Mouse (Mus musculus) spleen, postnatal 36 days (tissue): ENCODE data around the gene Kcne4.
"Not testable (repeated sequence)": the region's sequence is repeated elsewhere in the genome, so short reads cannot be mapped to it uniquely, and the experiment has no call there.

Experiments
- DNase-seq, 2 experiments: peaks; one replicate each; pipeline ENCODE4 v3.0.0; 2022; ENCODE audit warnings: low spot score in 2 of 2, mixed read lengths in 1 of 2

Gene Kcne4

DNA sequence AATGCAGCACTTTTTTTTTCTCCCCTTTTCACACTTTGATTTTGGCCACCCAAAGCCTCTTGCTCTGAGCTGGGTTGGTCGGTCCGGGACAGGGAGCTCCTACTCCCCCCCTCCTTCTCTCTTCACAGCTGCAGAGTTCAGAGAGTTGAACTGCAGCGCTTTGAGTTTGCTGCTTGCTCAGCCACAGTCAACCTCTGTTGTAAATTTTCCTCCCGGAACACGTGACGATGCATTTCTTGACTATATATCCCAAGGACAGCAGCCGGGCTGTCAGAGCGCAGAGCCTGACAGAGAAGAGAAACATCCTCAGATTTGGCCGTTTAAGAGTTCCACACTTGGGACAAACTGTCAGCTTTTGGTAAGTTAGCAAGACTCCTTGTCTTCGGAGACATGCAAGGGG, at the start of gene Kcne4:
Gene Kcne4 (plus strand): TSS at position 120 of the 400 bp plus-strand sequence.
- no peak for DNase-seq

DNA sequence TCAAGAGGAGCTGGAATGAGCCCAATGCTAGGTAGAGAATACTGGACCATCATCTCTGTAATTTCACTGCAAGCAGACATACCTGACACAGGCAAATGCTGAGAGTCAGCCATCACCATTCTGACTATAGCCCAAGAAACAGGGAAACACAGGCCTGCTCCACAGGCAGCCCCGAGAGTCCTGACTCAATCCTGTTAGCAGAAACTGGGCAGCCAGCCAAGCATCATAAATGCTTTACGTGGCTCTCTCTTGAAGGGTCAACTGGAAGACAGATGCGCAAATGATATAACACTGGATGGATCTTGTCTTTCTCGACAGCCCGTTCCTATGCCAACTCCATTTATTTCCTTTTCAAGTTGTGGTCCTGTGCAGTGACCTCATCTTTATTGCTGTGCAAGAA, 34.7 kb upstream of the Kcne4 start:
- DNase-seq, result no peak

DNA sequence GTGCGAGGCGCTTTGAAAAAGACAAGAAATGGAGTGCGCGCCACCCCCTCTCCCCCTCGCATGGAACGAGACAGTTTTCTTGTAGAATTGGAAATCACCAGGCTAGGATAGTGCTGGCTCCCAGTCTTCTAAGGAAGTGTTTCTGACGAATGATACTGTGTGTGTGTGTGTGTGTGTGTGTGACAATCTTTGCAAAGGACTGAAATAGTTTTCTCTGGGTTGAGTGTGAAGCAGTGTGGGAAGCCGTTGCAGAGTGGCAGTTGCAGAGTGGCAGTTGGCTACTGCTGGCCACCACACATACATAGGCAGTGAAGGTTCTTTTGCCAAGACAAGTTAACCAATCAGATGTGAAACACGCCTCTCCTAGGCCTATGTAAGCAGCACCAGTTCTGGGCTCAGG, 31.6 kb upstream of the Kcne4 start:
- not testable (repeated sequence) for DNase-seq

DNA sequence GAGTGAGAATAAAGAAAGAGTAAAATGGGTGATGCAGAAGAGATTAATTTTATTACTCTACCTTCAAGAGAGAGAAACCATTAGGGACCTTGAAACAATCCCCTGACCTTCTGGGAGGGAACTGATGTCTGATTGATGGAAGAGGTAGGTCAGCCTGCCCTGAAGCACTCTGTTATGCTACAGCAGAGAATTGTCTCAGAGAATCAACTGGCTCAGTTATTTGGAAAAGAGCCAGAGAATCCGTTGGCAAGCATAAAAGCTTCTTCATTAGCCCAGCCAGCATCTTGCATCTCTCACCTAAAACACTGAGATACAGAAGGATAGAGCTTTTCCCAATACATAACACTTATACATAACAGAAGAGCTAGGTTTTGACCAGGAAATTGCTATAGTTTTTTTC, 26.8 kb upstream of the Kcne4 start:
- no peak for DNase-seq

DNA sequence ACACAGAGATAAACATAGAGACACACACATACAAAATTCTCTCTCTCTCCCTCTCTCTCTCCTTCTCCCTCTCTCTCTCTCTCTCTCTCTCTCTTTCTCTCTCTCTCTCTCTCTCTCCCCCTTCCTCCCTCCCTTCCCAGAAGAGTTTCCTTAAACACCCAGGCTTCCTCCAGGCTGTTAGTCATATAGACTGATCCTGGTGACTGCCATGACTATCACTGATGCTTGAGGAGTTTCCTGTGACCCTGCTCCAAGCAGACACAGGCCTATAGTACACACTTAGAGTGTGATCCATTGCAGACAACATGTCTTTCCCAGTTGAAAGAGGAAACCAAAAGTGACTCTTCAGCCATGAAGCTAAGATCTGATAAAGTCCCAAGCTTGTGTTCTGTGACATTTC, 9.1 kb upstream of the Kcne4 start:
- no peak for DNase-seq

DNA sequence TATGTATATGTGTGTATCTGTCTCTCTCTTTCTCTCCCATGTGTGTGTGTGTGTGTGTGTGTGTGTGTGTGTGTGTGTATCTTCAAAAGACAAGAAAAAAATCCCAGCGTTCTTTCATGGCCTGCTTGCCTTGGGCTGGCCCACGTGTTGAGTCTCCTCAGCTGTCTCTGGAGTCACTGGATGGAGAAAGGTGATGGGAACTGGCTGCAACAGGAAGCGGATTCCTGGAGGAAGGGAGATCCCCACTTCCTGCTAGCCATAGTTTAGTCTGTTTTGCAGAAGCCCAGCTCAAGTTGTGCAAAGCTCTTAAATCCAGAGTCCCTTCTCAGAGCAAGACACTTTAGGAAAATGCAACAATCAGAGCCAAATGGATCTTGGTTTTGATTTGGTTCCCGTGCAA, 6.7 kb upstream of the Kcne4 start:
- no peak for DNase-seq

DNA sequence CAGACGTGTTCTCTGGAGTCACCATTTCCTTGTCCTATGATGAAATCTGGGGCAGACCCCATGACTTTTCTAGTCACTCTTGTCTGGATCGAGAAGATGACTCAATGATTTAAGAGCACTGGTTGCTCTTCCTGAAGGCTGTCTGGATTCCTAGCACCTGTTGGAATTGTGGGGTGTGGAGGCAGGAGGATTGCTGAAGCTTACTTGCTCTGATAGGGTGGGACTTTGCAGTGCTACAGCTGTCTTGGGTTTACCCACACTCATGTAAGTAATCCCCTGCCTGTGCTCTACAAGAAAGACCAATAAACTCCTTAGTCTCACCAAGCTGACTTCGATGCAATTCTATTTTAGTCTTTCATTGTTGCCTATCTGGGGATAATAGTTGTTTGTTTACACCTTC, 5.7 kb upstream of the Kcne4 start:
- DNase-seq, result no peak

DNA sequence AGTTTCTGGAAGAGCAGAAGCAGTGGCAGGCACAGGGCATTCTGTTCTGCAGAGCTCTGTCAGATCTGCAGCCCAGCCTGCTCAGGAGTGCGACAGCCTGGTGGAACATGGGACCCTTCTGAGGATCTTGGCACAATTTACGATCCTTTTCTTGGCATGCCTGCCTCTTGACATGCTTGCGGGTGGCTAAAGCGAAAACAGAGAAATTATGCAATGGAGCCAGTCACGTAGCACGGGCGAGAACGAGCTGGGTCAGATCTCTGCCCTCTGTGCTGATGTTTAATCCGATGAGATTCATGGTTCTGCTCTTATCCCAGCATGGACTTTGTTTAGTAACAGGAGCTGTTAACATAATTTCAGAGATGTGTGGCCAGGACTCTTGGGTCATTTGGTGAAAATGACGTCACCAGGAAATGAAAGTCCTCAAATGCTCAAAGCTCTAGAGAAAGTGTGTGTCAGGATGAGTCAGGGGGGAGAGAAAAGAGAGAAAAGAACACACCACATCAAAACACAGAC, 4.5 kb upstream of the Kcne4 start:
- no peak for DNase-seq

DNA sequence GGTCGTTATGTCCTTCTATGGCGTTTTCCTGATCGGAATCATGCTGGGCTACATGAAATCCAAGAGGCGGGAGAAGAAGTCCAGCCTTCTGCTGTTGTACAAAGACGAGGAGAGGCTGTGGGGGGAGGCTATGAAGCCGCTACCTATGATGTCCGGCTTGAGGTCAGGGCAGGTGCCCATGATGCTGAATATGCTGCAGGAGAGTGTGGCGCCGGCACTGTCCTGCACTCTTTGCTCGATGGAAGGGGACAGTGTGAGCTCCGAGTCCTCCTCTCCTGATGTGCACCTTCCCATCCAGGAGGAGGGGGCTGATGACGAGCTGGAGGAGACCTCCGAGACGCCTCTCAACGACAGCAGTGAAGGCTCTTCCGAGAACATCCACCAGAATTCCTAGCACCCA, 1.2 kb downstream of the Kcne4 start:
- DNase-seq, result no peak

DNA sequence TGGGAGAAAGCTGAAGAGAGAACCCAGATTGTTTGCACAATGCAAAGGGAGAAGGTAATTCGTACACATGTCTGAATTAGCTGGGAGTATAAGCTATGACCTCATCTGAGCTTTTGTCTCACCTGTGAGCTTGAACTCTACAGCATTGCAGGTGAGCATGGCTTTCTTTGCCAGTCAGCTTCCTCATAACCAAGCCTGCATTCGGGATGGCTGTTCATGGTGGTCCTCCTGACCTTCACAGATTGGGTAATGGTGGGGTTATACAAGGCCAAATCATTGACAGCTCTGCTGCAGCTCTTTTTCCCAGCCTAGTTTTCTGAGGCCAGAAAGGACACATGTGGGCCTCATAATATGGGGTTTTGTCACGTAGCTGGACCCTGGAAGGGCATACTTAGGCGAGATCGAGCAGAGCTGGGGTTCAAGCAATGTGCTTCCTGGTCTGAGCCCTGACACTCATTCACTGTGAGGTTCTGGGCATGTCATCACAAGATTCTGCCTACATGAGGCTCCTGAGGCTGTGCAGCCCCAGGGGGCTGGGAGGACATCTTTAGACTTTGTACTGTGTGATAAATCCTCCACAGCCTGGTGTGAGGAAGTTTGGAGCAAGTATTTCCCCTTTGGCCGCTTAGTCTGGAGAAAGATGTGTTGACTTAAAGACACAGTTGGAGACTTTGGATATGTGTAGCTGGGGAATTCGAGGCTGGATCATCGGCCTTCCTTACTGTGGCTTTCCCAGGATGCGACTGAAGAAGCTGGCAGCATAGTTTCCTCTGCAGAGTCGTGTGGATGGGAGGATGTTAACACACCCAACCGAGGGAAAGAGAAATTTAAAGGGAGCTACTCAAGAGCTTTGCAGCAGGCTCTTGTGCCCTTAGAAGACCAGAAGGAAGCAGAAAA, 2.3 kb downstream of the Kcne4 start:
- DNase-seq, result no peak

DNA sequence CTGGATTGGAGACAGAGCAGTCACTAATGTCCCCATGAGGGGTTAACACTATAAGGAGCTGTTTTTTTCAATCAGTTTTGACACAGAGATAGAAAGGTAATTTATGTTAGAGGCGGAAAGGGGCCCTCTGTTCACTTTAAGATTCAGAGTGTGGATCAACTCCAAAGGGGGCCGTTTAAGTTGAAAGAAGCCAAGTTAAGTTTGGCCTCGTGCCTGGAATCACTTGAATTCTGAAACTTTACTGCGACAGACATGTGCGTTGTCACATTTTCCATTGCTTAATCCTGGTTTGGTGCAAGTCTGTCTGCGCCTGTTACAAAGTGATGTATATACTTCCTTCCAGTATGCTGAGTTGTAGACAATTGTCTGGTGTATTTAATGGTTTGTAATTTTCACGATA, 3.0 kb downstream of the Kcne4 start:
- no peak for DNase-seq

DNA sequence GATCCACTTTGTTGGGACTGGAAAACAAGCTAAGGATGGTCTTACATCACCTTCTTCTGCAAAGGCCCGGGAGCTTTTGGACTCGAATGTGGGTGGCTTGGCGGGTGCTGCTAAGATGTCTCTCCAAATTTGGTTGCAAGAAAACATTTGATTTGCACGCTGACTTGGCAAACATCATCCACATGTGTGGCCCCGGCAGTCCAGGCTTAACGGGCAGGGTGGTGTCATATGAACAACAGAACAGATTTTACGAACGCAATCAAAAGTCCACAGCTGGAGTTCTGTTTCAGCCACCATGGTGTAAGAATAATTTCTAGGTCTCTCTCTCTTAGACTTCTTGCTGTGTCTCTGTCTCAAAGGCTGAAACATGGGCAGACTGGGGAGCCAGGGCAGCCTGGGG, 3.6 kb downstream of the Kcne4 start:
- no peak for DNase-seq

DNA sequence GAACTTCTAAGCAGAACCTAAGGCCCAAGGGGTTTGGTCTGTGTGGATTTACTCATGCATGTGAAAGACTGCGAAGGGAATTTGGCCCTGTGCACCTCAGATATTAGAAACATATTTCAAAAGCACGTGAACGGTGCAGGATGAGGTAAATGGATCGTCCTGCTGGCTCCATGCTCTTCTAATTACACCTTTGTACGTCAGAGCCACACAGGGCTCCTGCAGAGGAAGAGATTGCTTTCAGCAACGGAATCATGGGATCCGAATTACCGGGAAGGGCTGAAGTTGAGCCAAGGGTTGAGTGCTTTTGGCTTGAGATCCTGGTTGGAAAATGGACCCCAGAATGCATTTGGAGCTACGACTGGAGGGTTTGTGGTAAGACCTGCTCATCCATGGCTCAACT, 4.6 kb downstream of the Kcne4 start:
- DNase-seq, result no peak

DNA sequence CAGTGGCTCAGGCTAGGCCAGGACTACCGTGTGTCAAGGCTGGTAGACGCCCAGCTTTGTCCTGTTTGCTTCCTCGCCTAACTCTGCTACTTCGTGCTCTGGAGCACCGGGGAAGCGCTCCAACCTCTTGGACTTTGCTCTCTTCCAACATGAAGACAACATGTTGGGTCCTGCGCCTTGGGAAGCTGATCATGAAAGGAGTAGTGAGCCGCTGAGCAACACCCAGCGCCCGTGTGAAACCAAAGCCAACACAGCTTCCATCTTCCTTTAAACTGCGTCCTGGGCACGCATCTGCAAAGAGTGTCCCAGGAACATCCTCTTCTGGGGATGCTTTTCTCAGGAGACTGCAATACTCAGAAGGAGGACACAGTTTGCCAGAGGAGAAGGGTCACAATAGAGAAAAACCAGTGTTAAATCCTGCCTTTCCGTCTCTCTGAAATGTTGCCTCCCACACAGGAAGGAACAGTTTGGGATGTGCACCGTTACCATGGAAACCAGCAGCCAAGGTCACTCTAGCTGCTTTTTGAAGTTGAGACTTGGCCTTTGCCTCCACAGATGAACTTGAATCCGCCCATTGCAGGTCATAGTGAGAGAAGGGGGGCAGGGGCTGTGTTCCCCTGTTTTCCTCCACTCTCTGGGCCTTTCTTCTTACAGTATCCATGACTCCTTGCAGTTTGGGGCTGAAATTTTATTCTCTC, 5.3 kb downstream of the Kcne4 start:
- no peak for DNase-seq

DNA sequence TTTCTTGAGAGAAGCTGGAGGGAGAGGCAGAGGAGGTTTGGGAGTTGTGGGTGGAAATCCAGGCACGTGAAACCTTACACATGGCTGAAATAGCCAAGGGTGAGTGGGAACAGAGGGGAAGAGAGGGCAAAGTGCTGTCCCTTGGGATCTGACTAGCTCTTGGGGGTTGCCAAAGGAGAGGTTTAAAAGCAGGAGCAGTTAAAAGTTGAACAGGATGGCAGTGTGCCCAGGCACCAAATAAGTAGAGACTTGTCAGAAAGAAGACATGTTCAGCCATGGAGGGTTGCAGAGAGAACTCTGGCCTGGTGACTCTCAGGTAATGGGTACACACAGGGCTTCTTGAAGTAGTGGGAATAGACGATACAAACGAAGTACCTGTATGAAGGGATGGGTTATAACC, 8.7 kb downstream of the Kcne4 start:
- DNase-seq, result no peak

DNA sequence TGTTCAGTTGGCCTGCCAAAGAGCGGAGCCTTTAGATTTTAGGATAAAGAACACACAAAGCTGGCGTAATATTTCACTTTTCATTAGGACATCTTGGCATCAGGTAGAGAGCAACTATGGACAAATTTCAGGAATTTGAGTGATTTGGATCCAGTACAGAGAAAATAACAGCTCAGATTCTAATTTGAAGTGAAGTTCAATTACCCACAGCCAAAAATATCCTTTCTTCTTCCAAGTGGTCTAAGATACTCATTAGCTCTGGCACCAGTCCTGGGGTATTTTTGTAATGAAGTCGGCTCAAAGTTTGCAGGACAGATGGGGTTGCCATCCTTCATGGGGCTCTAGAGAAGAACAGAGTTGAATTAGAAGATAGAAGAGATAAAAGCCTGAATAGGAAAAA, 21.9 kb downstream of the Kcne4 start:
- no peak for DNase-seq

DNA sequence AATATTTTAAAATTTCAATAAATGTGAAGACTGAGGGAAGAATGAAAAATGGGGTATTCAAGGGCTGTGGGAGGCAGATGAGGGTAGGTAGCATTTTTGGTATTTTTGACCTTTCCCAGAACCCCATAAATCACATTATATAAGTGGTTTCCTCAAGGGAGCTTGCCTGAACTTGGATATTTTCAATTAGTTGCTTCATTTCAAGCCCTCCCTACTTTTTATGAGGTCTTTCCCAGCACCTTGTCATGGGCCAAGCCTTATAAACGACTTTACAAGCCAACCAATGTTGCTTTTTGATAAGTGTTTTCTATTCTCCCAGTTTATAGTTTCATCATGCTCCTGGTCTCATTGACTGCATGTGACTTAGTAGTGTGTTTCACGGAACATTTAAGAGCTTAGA, 24.2 kb downstream of the Kcne4 start:
- DNase-seq, result no peak

DNA sequence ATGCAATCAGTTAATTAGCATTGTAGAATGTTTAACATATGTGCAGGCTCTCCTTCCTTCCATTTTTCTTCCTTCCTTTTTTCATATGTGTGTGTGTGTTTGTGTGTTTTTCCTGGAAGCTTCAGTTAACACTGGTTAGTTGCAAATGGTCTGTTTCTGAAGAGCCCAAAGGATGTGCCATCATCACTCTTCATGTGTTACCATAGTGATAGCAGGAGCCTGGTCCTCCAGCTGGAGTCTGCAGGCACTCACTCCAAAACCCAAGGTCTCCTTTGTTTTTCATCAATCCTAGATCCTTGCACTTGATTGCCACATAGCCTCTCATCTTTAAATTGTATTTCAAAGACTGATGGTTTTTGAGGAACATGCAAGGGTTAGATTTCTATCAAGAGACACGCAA, 29.1 kb downstream of the Kcne4 start:
- no peak for DNase-seq

DNA sequence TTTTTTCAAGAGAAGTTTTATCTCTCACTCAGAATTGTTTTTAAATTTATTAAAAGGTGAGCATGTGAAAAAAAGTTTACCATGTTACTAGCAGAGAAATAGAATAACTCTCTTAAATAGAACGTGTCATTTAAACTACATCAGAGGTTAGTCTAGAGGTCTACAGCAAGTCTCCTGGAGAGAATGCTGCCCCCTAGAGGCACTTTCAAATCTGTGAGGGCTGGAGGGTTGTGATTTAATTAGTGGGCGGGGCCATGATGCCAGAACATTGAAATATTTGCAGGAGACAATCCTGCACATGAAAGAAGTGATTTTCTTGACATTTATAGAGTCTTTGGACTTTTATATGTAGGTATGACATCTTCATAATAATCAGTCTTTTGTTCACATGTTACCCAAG, 29.9 kb downstream of the Kcne4 start:
- DNase-seq, result no peak

DNA sequence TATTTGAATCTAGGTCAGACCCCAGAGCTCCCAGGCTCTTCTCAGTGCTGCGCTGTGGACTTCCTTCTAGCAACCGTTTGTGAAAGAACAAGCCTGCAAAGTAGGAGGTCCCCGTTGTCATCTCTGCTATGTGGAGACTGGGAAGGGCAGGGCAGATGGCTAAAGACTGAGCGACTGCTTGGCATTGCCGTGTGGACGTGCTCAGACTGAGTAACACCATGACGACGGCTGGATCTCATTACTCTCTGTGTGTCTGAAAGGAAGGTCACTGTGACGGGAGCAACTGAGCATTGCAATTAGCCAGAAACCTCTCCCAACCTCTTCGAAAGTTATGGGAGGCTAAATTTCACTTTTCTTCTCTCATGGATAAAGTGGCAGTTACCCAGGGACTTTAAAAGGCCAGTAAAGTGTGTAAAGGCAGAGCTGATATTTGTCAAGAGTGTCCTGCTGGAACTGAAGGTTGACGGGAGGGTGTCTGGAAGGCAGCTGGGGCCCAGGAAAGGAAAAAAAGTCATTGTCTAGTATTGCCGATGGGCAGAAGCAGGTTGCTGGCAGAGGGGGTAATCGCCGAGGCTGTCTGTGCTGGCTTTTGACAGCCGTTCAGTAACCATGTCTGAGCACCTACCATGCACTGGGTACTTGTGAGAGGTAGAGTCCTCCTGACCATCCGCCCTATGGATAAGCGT, 36.0 kb downstream of the Kcne4 start:
- DNase-seq, result no peak

DNA sequence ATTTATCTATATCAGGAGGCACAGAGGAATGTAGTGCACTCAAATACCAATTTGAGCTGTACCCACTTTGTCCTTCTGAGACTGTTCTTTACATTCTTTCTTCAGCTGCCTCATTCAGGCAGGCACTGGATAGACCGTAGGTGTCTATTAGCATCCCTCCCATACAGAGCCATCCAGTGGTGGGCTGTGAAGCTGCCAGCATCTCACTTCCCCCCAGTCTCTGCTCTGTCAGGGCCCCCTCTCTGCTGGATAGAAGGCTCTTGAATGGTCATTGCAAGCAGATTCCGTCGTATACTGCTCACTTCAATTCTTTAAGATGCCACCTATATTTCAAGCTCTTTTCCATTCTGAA, 36.5 kb downstream of the Kcne4 start:
- DNase-seq, result no peak

DNA sequence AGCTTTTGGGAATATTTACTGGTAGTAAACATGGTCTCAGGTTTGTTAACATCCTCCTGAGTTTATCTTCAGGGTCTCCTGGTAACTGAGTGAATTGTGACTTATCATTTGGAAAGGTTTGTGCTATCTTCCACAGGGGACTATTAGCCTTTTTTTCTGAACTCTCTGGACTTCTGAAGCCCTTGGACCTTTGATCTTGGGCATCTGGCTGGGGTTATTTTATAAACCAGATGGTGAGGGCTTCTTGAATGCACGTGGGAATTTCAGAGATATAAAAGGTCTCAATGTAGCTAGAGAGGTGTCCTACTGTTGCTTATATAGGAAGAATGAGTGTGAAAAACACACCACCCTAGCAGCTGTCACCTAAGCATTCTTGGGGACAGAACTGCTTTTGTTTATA, 37.7 kb downstream of the Kcne4 start:
- DNase-seq, result no peak

DNA sequence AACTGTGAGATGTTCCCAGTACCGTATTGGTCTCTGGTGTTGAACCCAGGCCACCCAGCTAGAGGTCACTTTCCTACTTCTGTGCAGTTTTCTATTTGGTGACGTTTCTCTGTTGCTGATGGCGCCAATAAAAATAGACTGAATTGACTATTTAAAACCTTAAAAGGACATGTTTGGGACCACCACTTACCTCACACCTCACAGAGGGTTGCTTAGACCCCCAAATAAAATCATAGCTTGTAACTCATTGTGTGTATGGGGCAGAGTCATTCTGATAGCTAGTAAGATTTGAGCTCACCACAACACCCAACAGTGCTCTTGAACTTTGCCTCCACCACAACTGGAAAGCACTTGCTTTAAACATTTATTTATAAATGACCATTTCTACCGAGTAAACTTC, 43.0 kb downstream of the Kcne4 start:
- DNase-seq, result no peak
